Mouse (Mus musculus): Measurements from ENCODE around the gene Mllt11. TPM values are rescaled to one million over a fixed set of nuclear protein-coding genes. Genes with fewer than 3 reads are reported as not detected.

The Mllt11 gene
- polyA plus RNA-seq, 1 experiment from 2014 or later, result 149 TPM

DNA sequence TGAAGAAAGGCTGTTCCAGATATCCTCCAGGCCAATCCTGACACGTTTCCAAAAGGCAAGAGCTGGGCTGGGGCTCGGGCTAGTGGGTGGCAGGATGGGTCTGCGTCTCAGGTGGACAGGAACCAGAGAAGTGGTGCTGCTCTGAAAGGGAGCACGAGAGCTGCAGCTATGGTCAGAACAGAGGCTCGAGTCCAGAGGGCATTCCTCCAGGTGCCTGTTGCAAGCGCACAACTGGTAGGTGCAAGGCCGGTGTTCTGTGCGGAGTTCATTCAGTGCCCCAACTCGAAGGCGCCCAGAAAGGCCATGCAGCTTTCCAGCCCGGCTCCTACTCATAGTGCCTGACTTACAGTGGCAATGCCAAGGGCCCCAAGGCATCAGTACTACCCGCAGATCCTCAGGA is 8.0 kb upstream of the Mllt11 start:
- H3K27me3 ChIP-seq (replicated peaks), result no peaks in the 10 kb centered on the region
- H3K9me3 ChIP-seq, result no peaks in the 10 kb centered on the region
- ATAC-seq (ENCODE audit: low FRiP score, low read depth), result no peak
- no peak overlapping the region for H3K9ac ChIP-seq
- 90% methylated on average over 12 of the region's 12 CpGs for WGBS
- no peak overlapping the region for H3K27ac ChIP-seq
- H3K36me3 ChIP-seq, result peaks cover 34% of the 10 kb centered on the region
- H3K4me2 ChIP-seq (replicated peaks), result no peak overlapping the region
- H3K4me1 ChIP-seq, result no peaks in the 10 kb centered on the region
- no peak overlapping the region for H3K4me3 ChIP-seq

DNA sequence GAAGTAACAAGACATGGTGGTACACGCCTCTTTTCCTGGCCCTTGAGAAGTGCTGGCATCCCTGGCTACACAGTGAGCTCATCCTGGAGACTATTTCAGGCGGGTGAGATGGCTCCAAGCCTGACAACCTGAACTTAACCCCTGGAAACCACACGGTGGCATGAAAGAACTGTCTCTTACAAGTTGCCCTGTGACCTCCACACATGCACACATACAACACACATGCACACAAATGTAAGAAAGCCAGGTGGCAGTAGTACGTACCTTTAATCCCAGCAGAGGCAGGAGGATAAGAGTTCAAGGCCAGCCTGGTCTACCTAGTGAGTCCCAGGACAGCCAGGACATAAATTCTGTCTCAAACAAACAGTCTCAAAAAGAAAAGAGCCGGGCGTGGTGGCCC is 7.1 kb upstream of the Mllt11 start:
- no peak overlapping the region for H3K27ac ChIP-seq
- H3K27me3 ChIP-seq (replicated peaks), result no peaks in the 10 kb centered on the region
- no peak for ATAC-seq (ENCODE audit: low FRiP score, low read depth)
- no peak overlapping the region for H3K9ac ChIP-seq
- H3K4me3 ChIP-seq, result no peak overlapping the region
- 92% methylated on average over 6 of the region's 6 CpGs for WGBS
- H3K9me3 ChIP-seq, result no peaks in the 10 kb centered on the region
- peaks cover 43% of the 10 kb centered on the region for H3K36me3 ChIP-seq
- H3K4me1 ChIP-seq, result no peaks in the 10 kb centered on the region
- H3K4me2 ChIP-seq (replicated peaks), result no peak overlapping the region

DNA sequence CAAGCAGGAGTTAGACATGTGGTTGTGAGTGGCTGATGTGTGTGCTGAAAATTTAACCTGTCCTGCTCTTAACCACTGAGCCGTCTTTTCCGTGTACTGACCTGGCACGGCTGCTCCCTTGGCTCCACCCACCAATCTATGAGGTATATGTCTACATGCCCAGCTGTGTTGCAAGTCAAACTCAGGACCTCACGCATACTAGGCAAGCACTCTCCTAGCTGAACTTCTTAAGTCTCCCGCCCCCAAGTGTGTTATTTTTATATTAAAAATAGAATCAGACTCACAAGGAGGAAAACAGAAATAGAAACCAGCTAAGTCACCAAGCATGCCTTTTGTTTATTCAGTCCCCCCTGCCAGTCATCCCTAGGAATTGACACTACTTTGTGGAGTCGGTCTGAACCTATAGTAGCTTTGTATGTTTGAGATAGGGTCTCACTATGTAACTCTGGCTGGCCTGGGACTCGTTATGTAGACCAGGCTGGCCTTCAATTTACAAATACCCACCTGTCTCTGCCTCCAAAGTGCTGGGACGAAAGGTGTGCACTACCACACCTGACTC is 5.6 kb upstream of the Mllt11 start:
- Histone ChIP-seq H3K36me3 (peaks cover 57% of the 10 kb centered on the region), H3K4me1 (no peaks in the 10 kb centered on the region)

DNA sequence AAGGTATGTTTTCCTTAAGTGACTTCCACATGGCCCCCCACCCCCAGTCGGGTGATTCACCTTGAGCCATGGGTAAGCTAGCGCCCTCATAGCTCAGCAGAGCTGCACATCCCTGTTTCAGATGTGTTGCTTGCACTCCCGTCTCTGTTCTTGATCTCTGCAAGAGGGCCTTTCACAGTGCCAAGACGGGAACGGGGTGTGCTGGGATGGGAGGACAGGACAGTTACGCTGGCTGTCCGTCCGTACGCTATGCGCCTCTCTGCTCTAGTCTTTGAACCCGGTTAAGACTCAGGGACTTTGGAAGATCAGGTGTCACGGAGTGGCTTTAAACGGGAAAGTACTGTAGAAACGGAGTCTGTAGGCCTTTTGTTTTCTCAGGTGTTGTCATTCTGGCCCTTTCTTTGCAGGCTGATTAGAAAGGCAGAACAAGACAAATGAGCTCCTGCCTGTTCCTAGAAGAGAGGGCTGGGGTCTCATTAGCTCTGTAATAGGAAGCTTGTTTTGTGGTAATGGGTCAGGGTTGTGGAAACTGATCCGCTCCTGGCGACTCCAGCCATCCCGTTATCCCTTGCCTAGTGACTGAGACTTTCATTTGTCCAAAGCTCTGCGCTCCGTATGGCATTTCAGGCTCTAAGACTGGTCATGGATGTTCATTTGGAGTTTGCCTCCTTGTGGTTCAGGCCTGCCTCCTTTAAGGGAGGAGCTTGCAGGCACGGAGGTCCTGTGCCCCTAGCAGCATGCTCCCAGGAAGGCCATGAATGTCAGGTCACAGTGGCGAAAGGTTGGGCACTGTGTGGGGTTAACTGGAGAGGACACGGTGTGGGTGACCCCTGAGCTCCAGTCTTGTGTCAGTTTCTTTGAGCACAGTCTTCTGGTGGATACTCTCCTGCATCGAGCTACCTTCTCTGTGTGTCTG is 3.7 kb upstream of the Mllt11 start:
- Histone ChIP-seq H3K27ac (no peak overlapping the region), H3K9me3 (no peaks in the 10 kb centered on the region), H3K27me3 (replicated peaks) (no peaks in the 10 kb centered on the region), H3K4me2 (replicated peaks) (no peak overlapping the region), H3K36me3 (peaks cover 68% of the 10 kb centered on the region), H3K9ac (no peak overlapping the region), H3K4me1 (peaks cover 15% of the 10 kb centered on the region), H3K4me3 (no peak overlapping the region)
- WGBS, result 81% methylated on average over 23 of the region's 23 CpGs
- ATAC-seq (ENCODE audit: low FRiP score, low read depth), result no peak

More for the DNA sequence above, 5.6 kb upstream of the Mllt11 start:
- Histone ChIP-seq H3K27me3 (replicated peaks) (no peaks in the 10 kb centered on the region), H3K4me3 (no peak overlapping the region), H3K9me3 (no peaks in the 10 kb centered on the region), H3K4me2 (replicated peaks) (no peak overlapping the region), H3K27ac (no peak overlapping the region), H3K9ac (no peak overlapping the region)
- WGBS, result 91% methylated on average over 8 of the region's 8 CpGs
- ATAC-seq (ENCODE audit: low FRiP score, low read depth), result no peak

DNA sequence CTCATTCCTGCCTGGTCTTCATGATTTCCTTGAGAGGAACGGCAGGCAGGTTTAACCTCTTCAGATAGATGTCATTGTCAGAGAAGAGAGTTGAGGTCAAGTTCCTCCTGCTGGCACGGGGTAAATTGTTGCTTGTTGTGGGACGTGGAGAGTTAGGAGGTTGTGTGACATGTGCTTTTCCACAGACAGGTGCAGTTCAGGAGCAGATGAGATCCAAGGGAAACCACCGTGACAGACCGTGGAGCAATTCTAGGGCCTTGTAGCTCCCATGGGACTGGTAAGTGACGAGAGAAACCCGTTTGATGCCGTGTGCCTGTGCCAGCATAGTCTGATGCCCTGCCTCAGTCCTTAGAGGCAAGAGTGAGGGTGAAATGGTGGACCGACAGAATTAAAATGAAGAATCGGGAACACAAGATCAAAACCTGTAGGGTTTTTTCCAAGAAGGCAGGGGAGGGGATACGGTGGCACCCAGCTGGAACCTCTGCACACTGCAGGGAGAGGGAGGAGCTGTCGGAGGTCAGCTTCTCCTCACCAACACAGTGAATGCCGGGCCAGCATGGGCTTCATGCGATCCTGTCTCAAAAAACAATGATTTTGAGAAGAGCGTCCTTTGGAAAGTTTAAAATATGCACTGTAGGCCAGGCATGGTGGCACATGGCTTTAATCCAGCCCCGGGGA is 1.5 kb upstream of the Mllt11 start:
- H3K4me1 ChIP-seq, result peaks cover 30% of the 10 kb centered on the region
- no peak for ATAC-seq (ENCODE audit: low FRiP score, low read depth)
- WGBS, result 84% methylated on average over 16 of the region's 16 CpGs
- H3K9ac ChIP-seq, result no peak overlapping the region
- no peak overlapping the region for H3K4me3 ChIP-seq
- H3K36me3 ChIP-seq, result peaks cover 63% of the 10 kb centered on the region
- no peaks in the 10 kb centered on the region for H3K27me3 ChIP-seq (replicated peaks)
- H3K9me3 ChIP-seq, result no peaks in the 10 kb centered on the region
- H3K27ac ChIP-seq, result no peak overlapping the region
- H3K4me2 ChIP-seq (replicated peaks), result no peak overlapping the region

DNA sequence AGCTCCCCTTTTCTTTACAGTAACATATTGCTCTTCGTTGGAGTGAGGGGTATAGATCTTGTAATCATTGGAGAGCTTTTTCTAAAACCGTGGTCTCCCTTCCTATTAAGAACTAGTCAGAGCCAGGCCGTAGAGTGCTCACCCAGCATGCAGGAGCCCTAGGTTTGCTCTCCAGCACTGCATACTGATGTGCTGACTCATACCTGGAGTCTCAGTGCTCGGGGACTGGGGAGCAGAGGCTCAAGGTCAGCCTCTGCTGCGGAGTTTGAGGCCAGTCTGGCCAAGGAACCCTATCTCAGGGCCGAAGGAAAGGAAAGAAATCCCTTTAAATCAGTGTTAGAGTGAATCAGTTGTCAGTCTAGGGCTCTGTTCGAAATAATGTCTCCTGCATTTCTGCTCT is 800 bp upstream of the Mllt11 start:
- no peak for ATAC-seq (ENCODE audit: low FRiP score, low read depth)
- no peaks in the 10 kb centered on the region for H3K27me3 ChIP-seq (replicated peaks)
- H3K36me3 ChIP-seq, result peaks cover 57% of the 10 kb centered on the region
- H3K9me3 ChIP-seq, result no peaks in the 10 kb centered on the region
- H3K4me3 ChIP-seq, result no peak overlapping the region
- no peak overlapping the region for H3K4me2 ChIP-seq (replicated peaks)
- H3K9ac ChIP-seq, result no peak overlapping the region
- peaks cover 30% of the 10 kb centered on the region for H3K4me1 ChIP-seq
- H3K27ac ChIP-seq, result no peak overlapping the region
- WGBS, result 90% methylated on average over 7 of the region's 7 CpGs

DNA sequence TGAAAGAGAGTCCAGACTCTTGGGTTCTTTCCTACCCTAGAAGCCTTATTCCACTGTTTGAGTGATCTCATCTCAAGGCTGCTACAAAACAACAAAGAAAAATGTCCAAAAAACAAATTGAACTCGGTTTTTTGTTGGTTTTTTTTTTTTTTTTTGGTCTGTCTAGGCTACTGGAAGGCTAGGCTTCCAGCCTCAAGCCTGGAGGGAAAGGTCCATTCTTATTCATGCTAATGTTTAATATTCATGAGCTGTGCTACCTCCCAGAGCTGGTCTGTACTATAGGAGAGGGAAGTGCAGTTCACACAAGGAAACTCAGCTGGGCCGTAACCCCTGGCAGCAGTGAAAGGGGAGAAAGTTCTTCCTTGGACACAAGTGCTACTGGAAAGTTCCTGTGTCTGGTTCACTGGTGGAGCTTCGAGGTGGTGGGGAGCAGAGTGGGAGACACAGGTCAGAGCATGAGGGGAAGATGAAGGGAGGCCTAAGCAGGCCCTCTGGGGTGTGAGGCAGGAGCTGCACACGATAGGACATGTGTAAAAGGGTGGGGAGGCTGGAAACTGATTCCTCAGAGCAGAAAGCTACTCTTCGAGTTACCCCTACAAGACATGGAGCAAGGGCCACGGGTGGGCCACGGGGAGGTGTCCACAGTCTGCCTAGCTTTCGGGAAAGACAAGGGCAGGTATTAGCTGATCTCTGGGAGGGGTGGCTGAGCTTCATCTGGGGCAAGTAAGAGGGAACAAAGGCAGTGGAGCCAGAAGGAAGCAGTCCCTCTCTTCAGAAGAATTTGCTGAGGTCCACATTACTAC is 1.3 kb downstream of the Mllt11 start:
- Histone ChIP-seq H3K36me3 (peaks cover 44% of the 10 kb centered on the region), H3K9me3 (no peaks in the 10 kb centered on the region), H3K27me3 (replicated peaks) (no peaks in the 10 kb centered on the region), H3K4me3 (peak overlapping the region; percentile 99), H3K4me2 (replicated peaks) (peak overlapping the region; percentile 87), H3K9ac (peak overlapping the region; percentile 98), H3K27ac (peak overlapping the region; percentile 95; the same call in 1 of the 2 replicates), H3K4me1 (peaks cover 38% of the 10 kb centered on the region)
- ATAC-seq (ENCODE audit: low FRiP score, low read depth), result no peak
- 42% methylated on average over 8 of the region's 8 CpGs for WGBS

DNA sequence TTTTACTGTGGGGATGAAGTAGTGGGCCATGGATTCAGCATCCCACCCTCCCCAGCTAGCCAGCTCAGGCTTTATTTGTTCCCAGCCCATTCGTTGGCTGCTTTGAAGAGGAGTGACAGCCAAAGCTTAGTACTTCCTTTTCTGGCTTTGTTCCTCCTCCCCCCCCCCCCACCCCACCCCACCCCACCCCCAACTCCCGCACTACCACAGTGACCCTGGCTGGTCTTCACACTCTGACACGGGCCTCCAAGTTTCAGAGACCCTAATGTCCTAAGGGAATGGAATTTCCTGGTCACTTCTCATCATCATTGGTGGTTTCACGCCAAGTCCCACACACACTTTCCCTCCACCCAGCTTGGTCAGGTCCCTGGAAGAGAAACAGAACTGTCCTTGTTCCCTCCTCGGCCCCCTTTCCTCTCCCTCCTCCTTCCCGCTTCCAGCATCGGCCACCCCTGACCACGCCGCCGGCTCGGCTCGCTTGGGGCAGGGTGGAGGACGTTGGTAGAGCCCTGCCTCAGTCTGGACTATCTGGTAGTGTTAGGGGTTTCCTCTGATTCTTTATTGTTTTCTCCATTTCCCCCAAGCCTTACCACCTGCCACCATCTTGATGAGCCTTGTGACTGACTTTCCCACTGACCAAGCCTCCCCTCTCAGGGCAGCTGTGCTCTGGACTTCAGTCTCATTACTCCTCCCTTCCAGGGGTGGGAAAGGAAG is 2.0 kb downstream of the Mllt11 start:
- Histone ChIP-seq H3K27me3 (replicated peaks) (no peaks in the 10 kb centered on the region), H3K36me3 (peaks cover 44% of the 10 kb centered on the region), H3K9me3 (no peaks in the 10 kb centered on the region), H3K27ac (peak overlapping the region; percentile 95), H3K4me2 (replicated peaks) (peak overlapping the region; percentile 87), H3K9ac (peak overlapping the region; percentile 98), H3K4me3 (peak overlapping the region; percentile 99), H3K4me1 (peaks cover 44% of the 10 kb centered on the region)
- 1% methylated on average over 13 of the region's 13 CpGs for WGBS
- peak; percentile 10; the same call in 1 of the 2 replicates for ATAC-seq (ENCODE audit: low FRiP score, low read depth)

DNA sequence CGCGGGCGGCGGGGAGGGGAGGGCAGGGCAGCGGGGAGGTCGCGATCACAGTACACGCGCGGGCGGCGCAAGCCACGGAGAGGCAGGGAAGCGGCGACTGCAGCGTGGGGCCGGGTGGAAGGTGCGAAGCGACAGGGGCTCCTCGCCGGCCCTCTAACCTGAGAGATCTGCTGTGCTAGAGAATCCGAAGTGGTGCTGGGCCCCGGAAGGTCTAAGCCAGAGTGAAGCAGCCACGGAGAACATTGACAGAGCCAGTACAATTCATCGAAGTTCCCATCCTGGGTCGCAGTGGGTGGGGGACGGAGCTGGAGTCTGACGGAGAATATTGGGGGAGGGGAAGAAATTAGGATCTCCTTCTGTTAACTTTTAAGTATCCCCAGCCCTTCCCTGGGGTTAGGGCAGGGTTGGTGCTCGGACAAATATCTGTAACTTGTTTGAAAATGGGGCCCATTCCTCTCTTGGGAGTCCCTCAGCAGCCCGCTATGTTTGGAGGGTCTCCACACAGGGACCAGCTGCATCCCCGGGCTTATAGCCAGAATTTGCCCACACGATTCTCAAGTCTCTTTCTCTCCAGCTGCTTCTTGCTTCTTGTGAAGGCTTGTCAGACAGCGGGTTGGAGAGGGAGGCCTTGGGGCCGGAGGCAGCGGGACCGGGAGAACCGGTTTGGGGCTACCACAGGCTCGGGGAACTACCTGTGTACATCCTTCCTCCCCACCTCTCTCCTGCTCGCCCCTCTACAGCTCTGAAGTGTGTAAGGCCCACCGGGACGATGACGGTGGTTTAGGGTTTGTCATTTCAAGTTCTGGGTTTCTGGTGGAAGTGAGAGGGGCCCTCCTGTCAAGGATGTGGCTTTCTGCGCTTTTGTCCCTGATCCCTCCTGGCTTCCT is 2.8 kb downstream of the Mllt11 start:
- Histone ChIP-seq H3K27me3 (replicated peaks) (no peaks in the 10 kb centered on the region), H3K27ac (peak overlapping the region; percentile 95), H3K36me3 (peaks cover 40% of the 10 kb centered on the region), H3K9me3 (no peaks in the 10 kb centered on the region), H3K9ac (peak overlapping the region; percentile 98), H3K4me2 (replicated peaks) (peak overlapping the region; percentile 87), H3K4me3 (peak overlapping the region; percentile 99), H3K4me1 (peaks cover 51% of the 10 kb centered on the region)
- WGBS, result under 1% methylated on average over 43 of the region's 43 CpGs
- ATAC-seq (ENCODE audit: low FRiP score, low read depth), result peak; percentile 11; the same call in 1 of the 2 replicates

DNA sequence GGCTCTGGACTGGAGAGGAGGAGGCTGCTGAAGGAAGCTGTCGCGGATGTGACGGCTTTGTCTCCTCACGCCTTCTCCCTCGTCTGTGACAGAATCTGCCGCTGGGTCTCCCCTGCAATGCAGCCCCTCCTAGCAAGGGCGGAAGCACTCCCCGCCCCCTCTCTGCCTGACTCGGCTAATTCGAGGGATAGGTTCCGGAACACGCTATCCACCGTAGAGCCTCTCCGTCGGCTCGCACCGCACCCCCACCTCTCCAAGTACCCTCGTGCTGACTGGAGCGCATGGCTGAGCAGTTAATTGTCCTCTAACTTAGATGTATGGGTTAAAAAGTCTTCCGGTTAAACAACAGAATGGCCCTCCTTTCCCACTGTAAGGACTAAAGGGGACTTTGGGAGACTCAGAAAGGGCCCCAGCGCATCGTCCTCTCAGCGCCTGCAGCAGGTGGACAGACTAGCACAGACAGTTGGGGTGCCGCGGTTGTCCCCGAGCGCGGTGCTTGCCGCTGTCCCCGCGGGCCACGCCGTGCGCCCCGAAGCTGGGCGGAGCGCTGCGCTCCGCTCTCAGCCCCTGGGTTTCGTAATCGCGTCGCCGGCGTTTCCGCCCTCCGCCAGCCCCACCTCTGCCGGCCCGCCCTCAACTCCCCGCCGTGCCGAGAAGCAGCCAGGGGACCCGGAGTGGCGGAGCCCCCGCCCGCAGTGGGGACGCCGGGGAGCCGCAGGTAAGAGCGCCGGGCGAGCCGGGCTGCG is 3.6 kb downstream of the Mllt11 start, which contains the start of gene Cdc42se1:
Gene Cdc42se1 (plus strand): TSS at position 585 of the 746 bp plus-strand sequence.
- ATAC-seq (ENCODE audit: low FRiP score, low read depth), result peak; percentile 90
- Histone ChIP-seq H3K4me1 (peaks cover 52% of the 10 kb centered on the region), H3K9ac (peak within 1 kb of the TSS; percentile 98), H3K27ac (peak within 1 kb of the TSS; percentile 95), H3K9me3 (no peaks in the 10 kb centered on the region), H3K4me2 (replicated peaks) (peak within 1 kb of the TSS; percentile 87), H3K27me3 (replicated peaks) (no peaks in the 10 kb centered on the region), H3K4me3 (peak within 1 kb of the TSS; percentile 99), H3K36me3 (peaks cover 40% of the 10 kb centered on the region)
- under 1% methylated on average over 64 of the region's 64 CpGs for WGBS
